Mouse (Mus musculus): ENCODE measurements around the gene Vmp1. TPM values are rescaled to one million over a fixed set of nuclear protein-coding genes. Genes with fewer than 3 reads are reported as not detected.

The Vmp1 gene
- polyA plus RNA-seq, 1 experiment from 2014 or later = 128 TPM

DNA sequence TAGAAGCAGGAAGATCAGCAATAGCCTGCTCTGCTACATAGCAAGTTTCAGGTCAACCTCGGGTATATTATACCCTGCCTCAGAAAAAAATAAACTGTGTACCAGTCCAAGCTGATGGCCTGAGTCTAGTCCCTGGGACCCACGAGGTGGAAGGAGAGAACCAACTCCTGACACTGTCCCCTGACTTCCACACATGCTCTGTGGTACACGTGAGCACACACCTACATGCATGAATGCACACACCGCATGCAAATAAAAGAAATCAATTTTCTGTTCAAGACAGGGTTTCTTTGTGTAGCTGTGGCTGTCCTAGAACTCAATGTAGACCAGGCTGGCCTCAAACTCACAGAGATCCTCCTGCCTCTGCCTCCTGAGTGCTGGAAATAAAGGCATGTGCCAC is 125.4 kb downstream of the Vmp1 start:
- 84% methylated on average over 4 of the region's 4 CpGs for WGBS
- Histone ChIP-seq H3K36me3 (ENCODE audit: control insufficient read depth, insufficient read depth, low read length) (no peaks in the 10 kb centered on the region), H3K4me2 (ENCODE audit: low read length) (no peak overlapping the region), H3K27me3 (ENCODE audit: control insufficient read depth, insufficient read depth, low read depth, low read length) (no peaks in the 10 kb centered on the region), H3K4me3 (ENCODE audit: low read depth, low read length) (no peak overlapping the region), H3K9me3 (replicated peaks; ENCODE audit: control insufficient read depth, low read length, poor library complexity, severe bottlenecking) (no peaks in the 10 kb centered on the region), H3K9ac (ENCODE audit: low read depth, low read length) (no peak overlapping the region), H3K27ac (ENCODE audit: low read length) (no peak overlapping the region), H3K4me1 (ENCODE audit: control insufficient read depth, insufficient read depth, low read length) (no peaks in the 10 kb centered on the region)
- no peak for ATAC-seq

DNA sequence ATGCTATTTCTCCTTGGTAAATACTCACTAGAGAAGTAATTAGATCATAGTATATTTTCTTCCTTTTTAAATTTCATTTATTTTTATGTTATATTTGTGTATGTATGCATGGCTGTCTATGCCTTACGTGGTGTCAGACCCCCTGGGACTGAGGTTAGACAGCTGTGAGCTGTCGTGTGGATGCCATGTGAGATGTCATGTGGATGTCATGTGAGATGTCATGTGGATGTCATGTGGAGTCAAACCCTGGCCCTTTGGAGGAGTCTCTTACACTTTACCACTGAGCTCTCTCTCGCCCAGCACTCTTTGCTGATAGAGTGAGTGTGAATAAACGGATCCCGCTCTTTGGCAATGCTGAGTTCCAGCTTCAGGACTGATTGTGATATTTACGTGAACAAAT is 130.1 kb downstream of the Vmp1 start:
- no peak for ATAC-seq
- Histone ChIP-seq H3K9me3 (replicated peaks; ENCODE audit: control insufficient read depth, low read length, poor library complexity, severe bottlenecking) (no peaks in the 10 kb centered on the region), H3K36me3 (ENCODE audit: control insufficient read depth, insufficient read depth, low read length) (0 out of 2 replicates have a peak, but pooled peaks cover 2% of the 10 kb centered on the region), H3K9ac (ENCODE audit: low read depth, low read length) (no peak overlapping the region), H3K27me3 (ENCODE audit: control insufficient read depth, insufficient read depth, low read depth, low read length) (no peaks in the 10 kb centered on the region), H3K4me3 (ENCODE audit: low read depth, low read length) (no peak overlapping the region), H3K4me2 (ENCODE audit: low read length) (no peak overlapping the region), H3K4me1 (ENCODE audit: control insufficient read depth, insufficient read depth, low read length) (no peaks in the 10 kb centered on the region), H3K27ac (ENCODE audit: low read length) (no peak overlapping the region)
- WGBS = 89% methylated on average over 6 of the region's 6 CpGs

DNA sequence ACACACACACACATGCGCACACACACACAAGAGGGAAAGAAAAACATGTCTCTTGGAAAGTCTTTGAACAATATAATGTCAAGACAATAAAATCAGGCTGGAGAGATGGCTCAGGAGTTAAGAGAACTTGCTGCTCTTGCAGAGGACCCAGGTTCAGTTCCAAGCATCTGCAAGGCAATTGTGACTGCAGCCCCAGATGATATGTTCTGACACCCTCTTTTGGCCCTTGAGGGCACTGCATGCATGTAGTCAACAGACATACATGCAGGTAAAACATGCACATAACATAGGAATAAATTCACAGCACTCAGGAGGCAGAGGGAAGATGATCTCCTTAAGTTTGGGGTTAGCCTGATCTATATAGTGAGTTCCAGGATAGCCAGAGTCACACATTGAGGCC is 136.2 kb downstream of the Vmp1 start:
- no peak overlapping the region for H3K9ac ChIP-seq (ENCODE audit: low read depth, low read length)
- H3K27me3 ChIP-seq (ENCODE audit: control insufficient read depth, insufficient read depth, low read depth, low read length) = no peaks in the 10 kb centered on the region
- no peak overlapping the region for H3K4me3 ChIP-seq (ENCODE audit: low read depth, low read length)
- H3K27ac ChIP-seq (ENCODE audit: low read length) = no peak overlapping the region
- H3K4me1 ChIP-seq (ENCODE audit: control insufficient read depth, insufficient read depth, low read length) = peaks cover 17% of the 10 kb centered on the region
- ATAC-seq = no peak
- no peaks in the 10 kb centered on the region for H3K9me3 ChIP-seq (replicated peaks; ENCODE audit: control insufficient read depth, low read length, poor library complexity, severe bottlenecking)
- no peaks in the 10 kb centered on the region for H3K36me3 ChIP-seq (ENCODE audit: control insufficient read depth, insufficient read depth, low read length)
- WGBS = 100% methylated on average over 1 of the region's 1 CpGs
- H3K4me2 ChIP-seq (ENCODE audit: low read length) = no peak overlapping the region

DNA sequence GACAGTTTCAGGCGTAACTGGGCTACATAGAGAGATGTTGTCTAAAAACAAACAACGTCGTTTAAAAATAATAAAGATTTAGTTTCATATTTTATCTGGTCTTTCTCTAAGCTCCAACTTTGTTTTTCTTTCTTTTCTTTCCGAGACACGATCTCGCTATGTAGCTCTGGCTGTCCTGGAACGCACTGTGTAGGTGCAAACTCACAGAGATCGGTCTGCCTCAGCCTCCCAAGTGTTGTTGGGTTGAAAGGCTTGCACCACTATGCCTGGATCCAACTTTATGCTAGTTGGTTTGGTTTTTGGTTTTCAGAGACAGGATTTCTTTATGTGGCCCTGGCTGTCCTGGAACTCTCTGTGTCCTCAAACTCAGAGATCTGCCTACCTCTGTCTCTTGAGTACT is 138.1 kb downstream of the Vmp1 start:
- H3K36me3 ChIP-seq (ENCODE audit: control insufficient read depth, insufficient read depth, low read length) = no peaks in the 10 kb centered on the region
- H3K4me3 ChIP-seq (ENCODE audit: low read depth, low read length) = peak overlapping the region; percentile 98
- H3K27ac ChIP-seq (ENCODE audit: low read length) = no peak overlapping the region
- H3K9me3 ChIP-seq (replicated peaks; ENCODE audit: control insufficient read depth, low read length, poor library complexity, severe bottlenecking) = no peaks in the 10 kb centered on the region
- H3K4me2 ChIP-seq (ENCODE audit: low read length) = peak overlapping the region; percentile 72
- ATAC-seq = no peak
- 87% methylated on average over 8 of the region's 8 CpGs for WGBS
- no peaks in the 10 kb centered on the region for H3K27me3 ChIP-seq (ENCODE audit: control insufficient read depth, insufficient read depth, low read depth, low read length)
- peaks cover 17% of the 10 kb centered on the region for H3K4me1 ChIP-seq (ENCODE audit: control insufficient read depth, insufficient read depth, low read length)
- no peak overlapping the region for H3K9ac ChIP-seq (ENCODE audit: low read depth, low read length)

DNA sequence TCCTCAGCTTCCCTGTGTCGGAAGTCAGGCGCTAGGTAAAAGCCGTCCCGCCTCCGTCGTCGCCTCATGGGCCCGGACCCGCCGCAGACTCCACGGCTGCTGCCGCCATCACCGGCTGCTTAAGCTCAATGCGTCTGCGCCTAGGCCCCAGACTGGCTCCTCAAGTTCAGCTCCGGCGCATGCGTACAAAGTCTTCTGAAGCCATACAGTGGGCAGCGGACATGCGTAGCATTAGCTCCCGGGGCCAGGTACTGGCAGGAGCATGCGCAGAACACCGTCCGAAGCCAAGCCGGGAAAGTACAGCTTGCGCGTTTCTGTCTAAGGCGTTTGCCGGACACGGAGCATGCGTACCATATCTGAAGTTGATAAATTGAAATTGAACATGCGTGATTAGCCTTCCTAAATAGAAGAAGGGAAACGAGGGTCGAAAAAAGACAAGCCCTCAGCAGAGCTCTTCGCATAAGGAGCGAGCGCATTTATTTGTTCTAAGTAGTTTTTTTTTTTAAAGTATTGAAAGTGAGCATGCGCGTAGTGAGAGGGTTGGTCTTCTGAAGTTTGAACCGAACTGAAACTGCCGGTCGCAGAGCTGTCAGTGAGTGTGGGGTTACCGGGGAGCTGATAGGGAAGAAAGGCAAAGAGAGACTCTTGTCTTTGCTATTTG is 138.9 kb downstream of the Vmp1 start, which contains the start of the genes Rps6kb1 and Tubd1:
Rps6kb1 (minus strand) TSS at position 167 of the 661 bp plus-strand sequence.
Tubd1 (plus strand) TSS at position 353 of the 661 bp plus-strand sequence.
- no peaks in the 10 kb centered on the region for H3K9me3 ChIP-seq (replicated peaks; ENCODE audit: control insufficient read depth, low read length, poor library complexity, severe bottlenecking)

DNA sequence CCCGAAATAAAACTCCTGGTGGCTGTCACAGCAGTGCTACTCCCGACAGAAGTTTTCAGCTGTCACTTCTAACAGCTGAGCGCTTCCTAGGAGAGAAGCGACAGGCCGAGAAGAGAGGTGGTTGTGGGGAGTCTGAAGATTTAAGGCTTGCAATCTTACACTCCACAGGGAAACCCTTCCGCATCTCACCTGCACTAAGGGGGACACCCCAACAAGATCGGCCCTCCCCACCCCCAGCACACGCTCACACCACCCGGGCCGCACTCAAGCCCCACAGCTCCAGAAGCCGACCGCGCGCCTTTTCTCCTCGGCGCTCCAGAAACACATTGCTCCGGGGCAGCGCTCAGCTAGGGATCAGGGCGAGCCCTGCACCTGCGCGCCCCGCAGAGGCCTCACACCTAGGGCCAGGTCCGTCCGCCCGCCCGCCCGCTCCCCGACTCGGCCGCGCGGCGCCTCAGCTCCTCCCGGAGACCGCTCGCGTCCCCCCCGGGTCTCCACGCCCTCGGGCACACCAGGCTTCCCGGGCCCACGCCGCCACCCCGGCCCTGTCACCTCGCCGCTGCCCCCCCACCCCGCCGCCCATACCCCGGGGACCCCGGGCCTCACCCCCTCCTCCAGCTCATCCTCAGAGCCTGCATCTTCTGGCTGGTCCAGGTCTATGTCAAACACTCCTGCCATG is 139.5 kb downstream of the Vmp1 start:
- peak overlapping the region; percentile 98 for H3K4me3 ChIP-seq (ENCODE audit: low read depth, low read length)
- peak overlapping the region; percentile 83 for H3K27ac ChIP-seq (ENCODE audit: low read length)
- H3K27me3 ChIP-seq (ENCODE audit: control insufficient read depth, insufficient read depth, low read depth, low read length) = no peaks in the 10 kb centered on the region
- peak; percentile 86 for ATAC-seq
- no peaks in the 10 kb centered on the region for H3K9me3 ChIP-seq (replicated peaks; ENCODE audit: control insufficient read depth, low read length, poor library complexity, severe bottlenecking)
- no peaks in the 10 kb centered on the region for H3K36me3 ChIP-seq (ENCODE audit: control insufficient read depth, insufficient read depth, low read length)
- peak overlapping the region; percentile 91 for H3K9ac ChIP-seq (ENCODE audit: low read depth, low read length)
- under 1% methylated on average over 40 of the region's 50 CpGs for WGBS
- H3K4me2 ChIP-seq (ENCODE audit: low read length) = peak overlapping the region; percentile 69
- peaks cover 17% of the 10 kb centered on the region for H3K4me1 ChIP-seq (ENCODE audit: control insufficient read depth, insufficient read depth, low read length)

More for the DNA sequence above, 138.9 kb downstream of the Vmp1 start, which contains the start of the genes Rps6kb1 and Tubd1:
- Histone ChIP-seq H3K27ac (ENCODE audit: low read length) (peak within 1 kb of the TSS; percentile 83), H3K36me3 (ENCODE audit: control insufficient read depth, insufficient read depth, low read length) (no peaks in the 10 kb centered on the region), H3K4me1 (ENCODE audit: control insufficient read depth, insufficient read depth, low read length) (peaks cover 17% of the 10 kb centered on the region), H3K27me3 (ENCODE audit: control insufficient read depth, insufficient read depth, low read depth, low read length) (no peaks in the 10 kb centered on the region), H3K9ac (ENCODE audit: low read depth, low read length) (peak within 1 kb of the TSS; percentile 91), H3K4me3 (ENCODE audit: low read depth, low read length) (peak within 1 kb of the TSS; percentile 98), H3K4me2 (ENCODE audit: low read length) (peak within 1 kb of the TSS; percentile 72)
- peak; percentile 99 for ATAC-seq
- WGBS = under 1% methylated on average over 43 of the region's 43 CpGs

DNA sequence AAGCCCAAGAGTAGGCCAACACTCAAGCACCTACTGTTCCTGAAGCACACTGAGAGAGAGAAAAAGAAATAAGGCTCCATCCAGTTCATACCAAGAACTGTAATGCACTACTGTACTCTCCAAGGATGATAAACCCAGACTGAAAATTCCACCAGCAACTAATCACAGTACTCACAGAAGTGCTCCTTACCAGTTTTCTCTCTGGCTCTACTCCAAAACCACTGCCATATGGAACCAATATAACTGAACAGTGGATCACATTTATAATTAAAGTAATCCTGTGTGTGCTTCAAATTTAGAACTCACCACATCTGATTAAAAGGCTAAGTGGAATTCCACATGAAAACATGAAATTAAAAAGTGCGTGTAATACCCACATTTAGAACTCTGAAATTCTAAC is 140.8 kb downstream of the Vmp1 start:
- WGBS = 96% methylated on average over 1 of the region's 1 CpGs
- H3K27ac ChIP-seq (ENCODE audit: low read length) = no peak overlapping the region
- no peaks in the 10 kb centered on the region for H3K9me3 ChIP-seq (replicated peaks; ENCODE audit: control insufficient read depth, low read length, poor library complexity, severe bottlenecking)
- no peak for ATAC-seq
- H3K9ac ChIP-seq (ENCODE audit: low read depth, low read length) = no peak overlapping the region
- 0 out of 2 replicates have a peak overlapping the region, but pooled peaks have one; percentile 9 for H3K4me2 ChIP-seq (ENCODE audit: low read length)
- H3K4me3 ChIP-seq (ENCODE audit: low read depth, low read length) = no peak overlapping the region
- no peaks in the 10 kb centered on the region for H3K36me3 ChIP-seq (ENCODE audit: control insufficient read depth, insufficient read depth, low read length)
- H3K27me3 ChIP-seq (ENCODE audit: control insufficient read depth, insufficient read depth, low read depth, low read length) = no peaks in the 10 kb centered on the region
- H3K4me1 ChIP-seq (ENCODE audit: control insufficient read depth, insufficient read depth, low read length) = peaks cover 17% of the 10 kb centered on the region

DNA sequence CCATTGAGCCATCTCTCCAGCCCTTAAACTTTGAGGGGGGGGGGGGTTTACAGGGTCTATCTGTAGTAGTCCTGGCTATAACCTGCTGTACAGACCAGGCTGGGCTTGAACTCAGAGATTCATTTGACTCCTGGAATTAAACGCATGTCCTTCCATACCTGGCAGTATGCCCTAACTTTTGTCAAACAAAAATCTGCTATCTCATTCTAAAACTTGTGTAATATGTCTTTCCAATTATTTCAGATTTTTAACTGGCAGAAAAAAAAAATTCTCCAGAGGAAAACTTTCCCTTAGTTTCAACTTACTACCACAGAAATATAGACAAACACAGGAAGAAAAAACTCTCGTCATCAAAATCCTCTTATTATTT is 143.2 kb downstream of the Vmp1 start:
- no peak overlapping the region for H3K4me3 ChIP-seq (ENCODE audit: low read depth, low read length)
- H3K27ac ChIP-seq (ENCODE audit: low read length) = no peak overlapping the region
- WGBS = 99% methylated on average over 2 of the region's 2 CpGs
- no peaks in the 10 kb centered on the region for H3K9me3 ChIP-seq (replicated peaks; ENCODE audit: control insufficient read depth, low read length, poor library complexity, severe bottlenecking)
- H3K27me3 ChIP-seq (ENCODE audit: control insufficient read depth, insufficient read depth, low read depth, low read length) = no peaks in the 10 kb centered on the region
- no peak overlapping the region for H3K4me2 ChIP-seq (ENCODE audit: low read length)
- no peak for ATAC-seq
- no peak overlapping the region for H3K9ac ChIP-seq (ENCODE audit: low read depth, low read length)
- H3K36me3 ChIP-seq (ENCODE audit: control insufficient read depth, insufficient read depth, low read length) = no peaks in the 10 kb centered on the region
- peaks cover 15% of the 10 kb centered on the region for H3K4me1 ChIP-seq (ENCODE audit: control insufficient read depth, insufficient read depth, low read length)

All from midbrain, embryonic 16.5 days (tissue).